Mouse (Mus musculus): Measurements from ENCODE around the gene Smim26. TPM values are rescaled to one million over a fixed set of nuclear protein-coding genes. Genes with fewer than 3 reads are reported as not detected.
"Not testable (repeated sequence)": the region's sequence is repeated elsewhere in the genome, so short reads cannot be mapped to it uniquely, and the experiment has no call there.

Smim26 gene
- 48.2 and 50.9 TPM in 2 replicates for total RNA-seq (2021)
- long read RNA-seq, experiment 1, transcript Smim26-201 (2 exons, 471 nt) = major isoform, 24 of 24 reads
- long read RNA-seq, experiment 1, partial matches to known transcripts = 0 of 24 reads
- long read RNA-seq, experiment 1, other reads (novel, unspliced or antisense) = 0 of 24 reads
- long read RNA-seq, experiment 2, transcript Smim26-201 (2 exons, 471 nt) = major isoform, 29 of 32 reads
- long read RNA-seq, experiment 2, partial matches to known transcripts = 3 of 32 reads
- long read RNA-seq, experiment 2, other reads (novel, unspliced or antisense) = 0 of 32 reads

DNA sequence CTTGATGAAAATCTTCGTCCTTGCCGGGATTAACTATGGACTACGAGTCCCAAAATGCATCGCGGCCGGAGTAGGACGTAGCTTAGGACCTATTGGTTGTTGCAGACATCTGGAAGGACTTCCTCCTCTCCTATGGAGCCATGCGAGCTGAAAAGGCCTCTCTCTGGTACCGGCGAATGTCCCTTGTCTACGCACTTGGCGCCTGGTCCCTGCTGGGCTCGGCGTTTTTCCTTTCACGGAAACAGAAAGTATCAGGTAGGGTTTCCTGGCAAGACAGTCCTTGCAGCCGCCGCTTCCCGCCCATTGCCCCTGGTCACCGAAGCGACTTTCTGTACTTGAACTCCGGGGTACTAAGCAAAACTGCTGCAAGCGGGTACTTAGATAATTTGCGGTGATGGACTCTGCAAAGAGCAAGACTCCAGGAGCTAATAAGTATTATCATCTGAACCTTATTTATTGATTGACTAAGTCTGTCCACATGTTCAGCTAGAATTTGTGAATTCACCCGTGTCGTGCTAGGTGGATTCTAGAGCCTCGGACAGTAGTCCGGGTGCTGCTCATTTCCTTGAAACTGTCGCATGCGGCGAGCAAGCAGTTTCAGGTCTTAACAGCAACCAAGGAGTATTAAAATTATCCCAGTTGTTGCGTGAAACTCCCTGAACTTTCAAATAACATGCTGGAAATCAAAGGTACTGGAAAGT lies at the start of gene Smim26:
Gene Smim26 (plus strand): TSS at position 104 of the 701 bp plus-strand sequence.
- peak; percentile 86 for DNase-seq

- peak; percentile 40 for DNase-seq
These were observed 49.2 kb upstream of the Smim26 start for GRCm38 (mm10) chr2:144544630-144545029.

DNA sequence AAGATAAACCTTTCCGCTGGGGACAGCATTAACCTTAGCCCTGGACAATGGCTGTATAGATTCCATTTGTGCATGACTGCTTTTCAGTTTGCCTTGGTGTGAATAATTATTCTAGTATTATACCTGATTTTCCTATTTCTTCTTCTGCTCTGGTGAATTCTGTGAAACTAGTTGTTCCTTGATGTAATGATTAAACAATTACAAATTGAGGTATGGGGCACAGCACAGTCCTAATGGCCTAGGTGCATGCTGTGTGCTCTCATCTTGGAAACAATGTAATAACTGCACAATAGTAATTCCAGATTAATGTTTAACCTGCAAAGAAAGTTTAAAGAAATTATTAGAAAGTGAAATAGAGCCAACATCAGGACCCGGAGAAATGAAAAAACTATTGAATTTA lies 48.8 kb upstream of the Smim26 start:
- no peak for DNase-seq

DNA sequence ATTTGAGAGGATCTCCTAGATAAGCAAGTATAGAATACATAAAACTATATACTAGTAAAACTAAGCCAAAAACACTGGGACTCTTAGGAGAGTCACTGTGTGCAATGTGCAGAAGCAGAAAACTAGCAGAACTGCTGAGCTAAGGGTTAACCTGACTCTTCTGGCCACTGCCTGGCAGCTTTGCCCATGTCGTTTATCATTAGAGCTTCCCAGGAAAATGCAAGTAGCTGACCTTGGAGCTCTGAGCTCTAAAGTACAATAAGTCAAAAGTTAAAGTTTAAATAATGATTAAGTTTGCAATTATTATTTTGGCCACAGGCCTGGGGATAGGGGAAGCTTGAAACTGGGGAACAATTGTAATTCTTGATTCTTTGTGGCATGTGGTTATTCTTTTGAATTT lies 48.4 kb upstream of the Smim26 start:
- DNase-seq = peak; percentile 9

GRCm38 (mm10) chr2:144547559-144547958 lies 46.3 kb upstream of the Smim26 start:
- no peak for DNase-seq

- DNase-seq = peak; percentile 61
These were observed 43.3 kb upstream of the Smim26 start, which contains the start of gene Rbbp9 for GRCm38 (mm10) chr2:144550529-144550928. Rbbp9 (minus strand) TSS chr2:144550869.

- no peak for DNase-seq
These were observed 39.9 kb upstream of the Smim26 start for GRCm38 (mm10) chr2:144553905-144554304.

- DNase-seq = no peak
These were observed 38.5 kb upstream of the Smim26 start for GRCm38 (mm10) chr2:144555286-144555819.

DNA sequence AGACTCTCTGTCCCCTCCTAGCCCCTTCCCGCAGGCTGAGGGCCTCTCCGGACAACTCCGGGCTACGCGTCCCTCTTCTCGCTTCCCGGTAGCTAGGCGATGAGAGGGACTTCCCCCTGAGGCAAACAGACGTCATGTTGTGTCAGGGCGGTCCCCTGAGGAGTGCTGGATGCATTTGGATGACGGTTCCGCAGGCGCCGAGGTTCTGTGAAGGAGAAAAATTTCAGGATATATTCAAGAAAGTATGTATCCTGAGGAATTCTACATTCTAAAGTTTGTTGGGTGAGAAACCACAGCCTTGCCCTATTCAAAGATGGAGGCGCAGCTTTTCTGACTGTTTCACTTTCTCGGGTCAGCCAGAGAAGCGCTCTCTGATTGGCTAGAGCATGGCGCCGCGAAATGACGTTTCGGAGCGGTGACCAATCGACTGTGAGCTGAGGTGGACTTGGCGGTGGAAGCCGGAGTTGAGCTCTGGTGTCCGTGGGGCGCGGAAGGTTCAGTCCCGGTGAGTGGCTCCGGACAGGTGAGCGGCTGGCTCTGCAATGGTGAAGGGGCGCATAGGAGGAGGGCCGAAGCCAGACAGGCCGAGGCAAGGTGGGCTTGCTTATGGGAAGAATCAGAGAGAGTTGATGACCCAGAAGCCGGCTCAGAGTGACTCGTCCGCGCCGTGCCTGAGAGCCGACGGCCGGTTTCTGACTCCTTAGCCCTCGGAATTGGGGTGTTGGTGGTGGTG lies 37.9 kb upstream of the Smim26 start, which contains the start of gene Sec23b:
Gene Sec23b (plus strand): TSS at position 410 of the 733 bp plus-strand sequence.
- DNase-seq = peak; percentile 98

GRCm38 (mm10) chr2:144588723-144589122 lies 5.1 kb upstream of the Smim26 start:
- DNase-seq = no peak

- not testable (repeated sequence) for DNase-seq
These were observed 818 bp upstream of the Smim26 start for GRCm38 (mm10) chr2:144593036-144593435.

DNA sequence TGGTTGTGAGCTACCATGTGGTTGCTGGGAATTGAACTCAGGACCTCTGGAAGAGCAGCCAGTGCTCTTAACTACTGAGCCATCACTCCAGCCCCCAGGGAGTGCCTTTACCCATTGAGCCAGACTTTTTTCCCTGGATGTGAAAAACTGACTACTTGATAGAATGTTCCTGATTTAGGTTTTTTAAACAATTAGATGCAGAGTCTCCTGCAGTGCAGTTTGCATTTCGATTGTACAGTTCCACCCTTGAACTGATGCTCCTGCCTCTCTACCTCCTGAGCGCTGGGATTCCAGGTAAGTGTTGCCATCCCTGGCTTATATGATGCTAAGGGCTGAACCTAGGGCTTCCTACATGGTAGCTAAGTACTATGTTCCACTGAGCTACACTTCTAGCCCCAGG lies 4.2 kb downstream of the Smim26 start:
- DNase-seq = no peak

- DNase-seq = peak; percentile 93
These were observed 6.2 kb downstream of the Smim26 start, which contains the start of gene Dtd1 for GRCm38 (mm10) chr2:144599831-144600687. Dtd1 (plus strand) TSS chr2:144599897.

- no peak for DNase-seq
These were observed 7.7 kb downstream of the Smim26 start for GRCm38 (mm10) chr2:144601576-144601975.

DNA sequence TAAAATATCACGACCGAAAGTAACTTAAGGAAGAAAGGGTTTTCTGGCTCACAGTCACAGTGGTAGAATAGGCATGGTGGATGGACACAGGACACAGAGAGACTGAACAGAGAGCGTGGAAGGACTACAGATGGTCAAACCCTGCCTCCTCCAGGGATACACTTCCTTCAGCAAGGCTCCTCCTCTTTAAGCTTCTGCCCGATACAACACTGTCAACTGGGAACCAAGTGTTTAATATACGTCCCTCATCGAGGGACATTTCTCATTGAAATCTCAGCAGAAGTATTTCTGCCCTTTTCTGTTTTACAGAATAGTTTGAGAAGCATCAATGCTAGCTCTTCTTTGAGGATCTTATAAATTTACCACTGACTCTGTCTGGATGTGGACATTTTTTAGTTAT lies 20.1 kb downstream of the Smim26 start:
- DNase-seq = no peak

DNA sequence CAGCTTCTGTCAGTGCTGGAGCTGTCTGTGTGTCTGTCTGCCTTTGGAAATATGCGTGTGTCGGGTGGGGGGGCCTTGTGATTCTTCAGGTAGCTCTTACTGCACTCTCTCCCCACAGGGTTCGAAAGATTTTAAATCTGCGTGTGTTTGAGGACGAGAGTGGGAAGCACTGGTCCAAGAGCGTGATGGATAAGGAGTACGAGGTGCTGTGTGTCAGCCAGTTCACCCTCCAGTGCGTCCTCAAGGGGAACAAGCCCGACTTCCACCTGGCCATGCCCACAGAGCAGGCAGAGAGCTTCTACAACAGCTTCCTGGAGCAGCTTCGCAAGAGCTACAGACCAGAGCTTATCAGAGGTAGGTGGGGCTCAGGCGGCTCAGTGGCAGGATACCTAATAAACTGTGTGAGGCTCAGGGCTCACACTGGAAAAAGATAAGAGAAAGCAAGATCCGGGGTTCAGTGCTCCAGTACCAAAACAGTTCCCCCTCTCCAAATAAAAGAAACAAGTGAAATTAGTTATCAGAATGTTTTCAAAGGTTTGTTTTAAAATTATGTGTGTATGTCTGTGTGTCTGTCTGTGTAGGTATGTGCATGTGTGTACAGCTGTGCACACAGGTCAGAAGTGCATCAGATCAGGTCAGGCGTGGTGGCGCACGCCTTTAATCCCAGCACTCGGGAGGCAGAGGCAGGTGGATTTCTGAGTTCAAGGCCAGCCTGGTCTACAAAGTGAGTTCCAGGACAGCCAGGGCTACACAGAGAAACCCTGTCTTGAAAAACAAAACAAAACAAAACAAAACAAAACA lies 23.4 kb downstream of the Smim26 start:
- no peak for DNase-seq

- no peak for DNase-seq
These were observed 27.6 kb downstream of the Smim26 start for GRCm38 (mm10) chr2:144621491-144621890.

GRCm38 (mm10) chr2:144633551-144633950 lies 39.7 kb downstream of the Smim26 start:
- DNase-seq = no peak

DNA sequence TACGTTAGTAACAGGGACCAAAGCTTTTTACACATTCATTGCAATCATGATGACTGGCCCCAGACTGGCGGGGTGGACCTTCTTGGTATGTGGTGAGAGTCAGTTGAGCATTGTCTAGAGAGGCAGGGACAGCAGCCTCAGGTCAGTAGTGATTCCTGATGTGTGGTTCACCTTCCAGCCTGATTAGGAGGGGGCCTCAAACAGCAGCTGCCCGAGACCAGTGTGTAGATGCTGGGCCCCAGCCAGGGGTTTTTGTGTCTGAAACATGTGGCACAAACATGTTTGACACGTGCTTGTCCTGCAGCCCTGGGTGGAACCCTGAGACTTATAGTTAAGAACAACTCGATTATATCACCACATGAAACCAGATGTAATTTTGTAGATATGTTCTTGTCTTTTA lies 40.4 kb downstream of the Smim26 start:
- DNase-seq = peak; percentile 12

DNA sequence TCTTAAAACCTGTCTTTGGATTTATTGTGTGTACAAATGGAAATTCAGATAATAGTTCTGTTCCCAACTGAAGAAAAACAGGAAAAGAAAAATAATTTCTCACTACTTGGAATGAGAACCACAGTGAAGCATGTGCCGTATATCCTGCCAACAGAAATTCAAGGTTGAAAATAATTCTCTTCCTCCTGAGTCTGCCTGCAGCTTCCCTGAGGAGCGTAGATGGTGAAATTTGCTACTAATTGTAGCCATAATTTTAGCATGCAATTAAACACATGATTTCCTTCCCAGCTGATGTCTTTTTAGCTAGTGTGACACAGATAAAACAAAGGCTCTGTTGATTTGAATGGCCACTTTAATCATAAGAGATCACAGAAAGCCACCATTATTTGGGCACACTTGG lies 40.9 kb downstream of the Smim26 start:
- DNase-seq = no peak

Measured in adrenal gland, postnatal 14 days (tissue).